Comparison of ENCODE assay signal across 11 mouse cellular contexts in genomic region chr7:71379826-71380825, GRCm38 (mm10). TPM values are rescaled to one million over a fixed set of nuclear protein-coding genes. Genes with fewer than 3 reads are reported as not detected.
DNase-seq lines count a peak whose midpoint lies in the region; ATAC-seq and TF ChIP-seq lines count a peak whose summit lies in the region.
"Had no signal": no experiment of that assay in that cellular context is flagged by ENCODE, and none has a peak within 500 bp of the region (broad histone marks: within the 10 kb centered on the region; RNA-seq: fewer than 3 reads in every experiment).

No protein-coding gene starts in this region.

- H3K27me3 ChIP-seq in lung, embryonic 14.5 days (ENCODE audit: insufficient read depth, low read length) = no peaks in the 10 kb centered on the region
- H3K27me3 ChIP-seq in embryonic facial prominence, embryonic 11.5 days (ENCODE audit: control insufficient read depth, insufficient read depth, low read length) = no peaks in the 10 kb centered on the region
- no peaks in the 10 kb centered on the region for H3K27me3 ChIP-seq in liver, embryonic 14.5 days (ENCODE audit: control insufficient read depth, insufficient read depth, low read length)
- H3K27me3 ChIP-seq: limb, embryonic 12.5 days had no signal

- no peak for ATAC-seq in lung, embryonic 14.5 days (ENCODE audit: insufficient read depth)
- ATAC-seq in embryonic facial prominence, embryonic 11.5 days (replicated peaks; ENCODE audit: insufficient number of reproducible peaks, low FRiP score, low TSS enrichment, low read depth) = peak; percentile 11; the same call in 1 of the 2 replicates
- peak; percentile 45; the same call in 1 of the 2 replicates for ATAC-seq in liver, embryonic 14.5 days (ENCODE audit: insufficient read depth)

- peak overlapping the region; percentile 80 for H3K27ac ChIP-seq in lung, embryonic 14.5 days (ENCODE audit: low read depth)
- H3K27ac ChIP-seq in embryonic facial prominence, embryonic 11.5 days (replicated peaks; ENCODE audit: low read depth, low read length) = no peak overlapping the region
- no peak overlapping the region for H3K27ac ChIP-seq in liver, embryonic 14.5 days
- H3K27ac ChIP-seq: layer of hippocampus, adult 2 months; limb, embryonic 12.5 days had no signal

- H3K4me3 ChIP-seq in lung, embryonic 14.5 days (ENCODE audit: low read depth, low read length) = no peak overlapping the region
- no peak overlapping the region for H3K4me3 ChIP-seq in lung, adult 2 months (replicated peaks; ENCODE audit: extremely low read depth, low read depth, low read length)
- H3K4me3 ChIP-seq in embryonic facial prominence, embryonic 11.5 days (ENCODE audit: low read depth, low read length) = no peak overlapping the region
- no peak overlapping the region for H3K4me3 ChIP-seq in liver, embryonic 14.5 days (ENCODE audit: insufficient read depth in 1 of 2, low read depth in 2 of 2, low read length in 2 of 2)
- H3K4me3 ChIP-seq: layer of hippocampus, adult 2 months; limb, embryonic 12.5 days had no signal

- H3K4me1 ChIP-seq in lung, embryonic 14.5 days (ENCODE audit: insufficient read depth) = peaks cover 49% of the 10 kb centered on the region
- peaks cover 9% of the 10 kb centered on the region for H3K4me1 ChIP-seq in lung, adult 2 months (ENCODE audit: control insufficient read depth, insufficient read depth, low read length)
- H3K4me1 ChIP-seq in embryonic facial prominence, embryonic 11.5 days (ENCODE audit: control insufficient read depth, insufficient read depth, low read length) = no peaks in the 10 kb centered on the region; the same call in 1 of the 2 replicates
- peaks cover 4 to 18% of the 10 kb centered on the region in 2 experiments for H3K4me1 ChIP-seq in liver, embryonic 14.5 days (replicated peaks; ENCODE audit: control insufficient read depth in 2 of 2, insufficient read depth in 2 of 2, low read length in 1 of 2)

- TF ChIP-seq EP300 in liver, embryonic 14.5 days (IDR thresholded peaks at IDR 0.05; ENCODE audit: low read depth) = no peak

- peak overlapping the region; percentile 16; the same call in 1 of the 2 replicates for H3K4me2 ChIP-seq in lung, embryonic 14.5 days
- no peak overlapping the region for H3K4me2 ChIP-seq in embryonic facial prominence, embryonic 11.5 days (ENCODE audit: low read depth, low read length)
- no peak overlapping the region for H3K4me2 ChIP-seq in liver, embryonic 14.5 days (ENCODE audit: low read depth)
- H3K4me2 ChIP-seq: limb, embryonic 12.5 days had no signal

- intact Hi-C loops in heart, postnatal 14 days (cut with DNase I) = loop anchor here (2.0 to 10.0 kb wide), 7 partner anchors 31 to 1015 kb away; partner anchors contain the start of gene Nr2f2

- H3K9me3 ChIP-seq in lung, embryonic 14.5 days (ENCODE audit: low read depth, low read length) = no peaks in the 10 kb centered on the region
- no peaks in the 10 kb centered on the region for H3K9me3 ChIP-seq in embryonic facial prominence, embryonic 11.5 days (replicated peaks; ENCODE audit: control insufficient read depth, low read length)
- no peaks in the 10 kb centered on the region for H3K9me3 ChIP-seq in liver, embryonic 14.5 days (ENCODE audit: control insufficient read depth, low read length)
- H3K9me3 ChIP-seq: limb, embryonic 12.5 days had no signal

- no peak overlapping the region for H3K9ac ChIP-seq in lung, embryonic 14.5 days
- no peak overlapping the region for H3K9ac ChIP-seq in embryonic facial prominence, embryonic 11.5 days (replicated peaks; ENCODE audit: low read length)
- no peak overlapping the region for H3K9ac ChIP-seq in liver, embryonic 14.5 days (replicated peaks)
- H3K9ac ChIP-seq: limb, embryonic 12.5 days had no signal

- no peaks in the 10 kb centered on the region for H3K36me3 ChIP-seq in lung, embryonic 14.5 days (ENCODE audit: insufficient read depth)
- H3K36me3 ChIP-seq in embryonic facial prominence, embryonic 11.5 days (replicated peaks; ENCODE audit: control insufficient read depth, insufficient read depth, low read depth, low read length) = no peaks in the 10 kb centered on the region
- H3K36me3 ChIP-seq in liver, embryonic 14.5 days (replicated peaks; ENCODE audit: control insufficient read depth, insufficient read depth, low read depth) = no peaks in the 10 kb centered on the region
- H3K36me3 ChIP-seq: limb, embryonic 12.5 days had no signal

- DNase-seq in heart, adult 11 months = peak; percentile 87
- DNase-seq in heart, postnatal 14 days = no peak
- DNase-seq in lung, embryonic 14.5 days = peak; percentile 67
- no peak for DNase-seq in lung, adult 2 months
- peak; percentile 45 for DNase-seq in embryonic facial prominence, embryonic 11.5 days (ENCODE audit: low spot score)
- no peak for DNase-seq in liver, embryonic 14.5 days (ENCODE audit: low read depth in 3 of 3, low spot score in 3 of 3)
- no peak for DNase-seq in right cerebral cortex, postnatal 36 days (ENCODE audit: low spot score in 2 of 2)
- no peak for DNase-seq in right cerebral cortex, postnatal 10 days (ENCODE audit: low spot score in 2 of 2)

- 11% methylated on average over 18 of the region's 18 CpGs for WGBS in lung, embryonic 14.5 days
- WGBS in lung, adult 2 months = 49% methylated on average over 18 of the region's 18 CpGs
- 12% methylated on average over 18 of the region's 18 CpGs for WGBS in embryonic facial prominence, embryonic 11.5 days
- 36% methylated on average over 18 of the region's 18 CpGs for WGBS in liver, embryonic 14.5 days (ENCODE audit: insufficient replicate concordance)

- TF ChIP-seq POLR2A in lung, adult 2 months (IDR thresholded peaks at IDR 0.05; ENCODE audit: borderline replicate concordance, extremely low read depth, low read depth, low read length) = no peak

- TF ChIP-seq CTCF in lung, embryonic 14.5 days (IDR thresholded peaks at IDR 0.05; ENCODE audit: low read depth) = no peak
- TF ChIP-seq CTCF in lung, adult 2 months (IDR thresholded peaks at IDR 0.05; ENCODE audit: insufficient read depth, low read length) = no peak
- no peak for TF ChIP-seq CTCF in liver, embryonic 14.5 days (IDR thresholded peaks at IDR 0.05; ENCODE audit: low read depth)

RNA-seq across cellular contexts. Expression of gene Gm10295, which starts 28.8 kb away (rescaled TPM):
- total RNA-seq in heart, postnatal 14 days (2021) = not detected
- not detected in 2 replicates for polyA plus RNA-seq in lung, embryonic 14.5 days (2014; fragmentation: Nextera tagmentation; extraction: Ambion mirVana)
- not detected in 2 replicates for polyA plus RNA-seq in lung, adult 2 months (2012; rRNA removed)
- not detected in 2 replicates for polyA plus RNA-seq in embryonic facial prominence, embryonic 11.5 days (2014; fragmentation: Nextera tagmentation; extraction: Ambion mirVana)
- polyA plus RNA-seq in liver, embryonic 14.5 days (2012; rRNA removed) = not detected in 2 replicates
- polyA plus RNA-seq in liver, embryonic 14.5 days (2014; fragmentation: Nextera tagmentation; extraction: Ambion mirVana) = not detected in 2 replicates
- total RNA-seq: layer of hippocampus, adult 2 months had no signal
- polyA plus RNA-seq: C2C12; limb, embryonic 12.5 days had no signal

Comparison
In these comparisons a context has a peak if more than half of its experiments do, and no peak if none do; other contexts are left out.
1. DNase-seq: peak in heart, adult 11 months (single experiment), lung, embryonic 14.5 days (single experiment) and embryonic facial prominence, embryonic 11.5 days (single experiment); none in heart, postnatal 14 days (0 of 2), lung, adult 2 months (single experiment), liver, embryonic 14.5 days (0 of 3), right cerebral cortex, postnatal 36 days (0 of 2) and right cerebral cortex, postnatal 10 days (0 of 2).